Mouse (Mus musculus): ENCODE measurements around the gene Sfpq. TPM values are rescaled to one million over a fixed set of nuclear protein-coding genes. Genes with fewer than 3 reads are reported as not detected.

The Sfpq gene
- polyA plus RNA-seq, 1 experiment from 2014 or later = 160 TPM

DNA sequence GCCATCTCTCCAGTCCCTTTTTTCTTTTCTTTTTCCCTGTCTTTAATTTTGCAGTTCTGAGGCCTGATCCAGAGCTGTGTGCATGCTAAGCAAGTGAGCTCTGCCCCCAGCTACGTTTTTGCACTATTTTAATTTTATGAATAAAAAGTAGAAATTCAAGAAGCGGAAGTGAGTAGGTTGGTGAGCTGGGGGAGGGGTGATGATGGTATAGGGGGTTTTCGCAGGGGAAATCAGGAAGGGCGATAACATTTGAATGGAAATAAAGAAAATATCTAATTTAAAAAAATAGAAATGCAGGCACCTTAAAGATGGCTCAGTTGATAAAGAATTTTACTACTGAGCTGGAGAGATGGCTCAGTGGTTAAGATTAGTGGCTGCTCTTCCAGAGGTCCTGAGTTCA, 22.4 kb downstream of the Sfpq start:
- H3K9ac ChIP-seq (ENCODE audit: low read length) = no peak overlapping the region
- H3K4me1 ChIP-seq (ENCODE audit: control insufficient read depth, insufficient read depth, low read length) = no peaks in the 10 kb centered on the region
- no peak overlapping the region for H3K4me2 ChIP-seq
- ATAC-seq (ENCODE audit: low FRiP score) (no peak), DNase-seq (ENCODE audit: low spot score, missing footprints) (no peak)
- no peak overlapping the region for H3K4me3 ChIP-seq (ENCODE audit: low read depth, low read length)
- H3K36me3 ChIP-seq (ENCODE audit: control insufficient read depth, insufficient read depth, low read length) = peaks cover 2% of the 10 kb centered on the region; the same call in 1 of the 2 replicates
- H3K27ac ChIP-seq (ENCODE audit: low read depth, low read length) = no peak overlapping the region
- no peaks in the 10 kb centered on the region for H3K9me3 ChIP-seq (ENCODE audit: control insufficient read depth, low read length)
- WGBS = 86% methylated on average over 4 of the region's 4 CpGs
- no peaks in the 10 kb centered on the region for H3K27me3 ChIP-seq (ENCODE audit: control insufficient read depth, insufficient read depth, low read length)

DNA sequence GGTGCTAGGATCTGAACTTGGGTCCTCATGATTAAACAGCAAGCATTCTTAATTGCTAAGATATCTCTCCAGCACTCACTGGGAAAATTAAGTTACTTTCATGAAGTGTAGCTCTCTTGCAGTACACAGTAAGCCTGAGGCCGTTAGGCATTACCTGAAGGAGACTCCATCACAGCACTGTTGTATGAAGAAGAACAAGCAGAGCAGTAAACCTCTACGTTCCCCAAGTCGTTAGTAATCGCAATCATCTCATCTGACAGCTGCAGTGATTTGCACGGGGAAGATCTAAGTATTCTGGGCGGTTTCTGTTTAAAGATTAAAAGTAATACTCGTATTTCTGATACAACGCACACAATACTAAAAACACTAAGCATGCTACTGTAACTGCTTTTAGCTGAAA, 30.0 kb downstream of the Sfpq start:
- DNase-seq (ENCODE audit: low spot score, missing footprints) (peak; percentile 51), ATAC-seq (ENCODE audit: low FRiP score) (no peak)
- H3K4me2 ChIP-seq = no peak overlapping the region
- H3K27ac ChIP-seq (ENCODE audit: low read depth, low read length) = no peak overlapping the region
- no peaks in the 10 kb centered on the region for H3K9me3 ChIP-seq (ENCODE audit: control insufficient read depth, low read length)
- H3K27me3 ChIP-seq (ENCODE audit: control insufficient read depth, insufficient read depth, low read length) = no peaks in the 10 kb centered on the region
- no peak overlapping the region for H3K4me3 ChIP-seq (ENCODE audit: low read depth, low read length)
- no peaks in the 10 kb centered on the region for H3K4me1 ChIP-seq (ENCODE audit: control insufficient read depth, insufficient read depth, low read length)
- no peak overlapping the region for H3K9ac ChIP-seq (ENCODE audit: low read length)
- no peaks in the 10 kb centered on the region for H3K36me3 ChIP-seq (ENCODE audit: control insufficient read depth, insufficient read depth, low read length)
- WGBS = 91% methylated on average over 8 of the region's 8 CpGs

DNA sequence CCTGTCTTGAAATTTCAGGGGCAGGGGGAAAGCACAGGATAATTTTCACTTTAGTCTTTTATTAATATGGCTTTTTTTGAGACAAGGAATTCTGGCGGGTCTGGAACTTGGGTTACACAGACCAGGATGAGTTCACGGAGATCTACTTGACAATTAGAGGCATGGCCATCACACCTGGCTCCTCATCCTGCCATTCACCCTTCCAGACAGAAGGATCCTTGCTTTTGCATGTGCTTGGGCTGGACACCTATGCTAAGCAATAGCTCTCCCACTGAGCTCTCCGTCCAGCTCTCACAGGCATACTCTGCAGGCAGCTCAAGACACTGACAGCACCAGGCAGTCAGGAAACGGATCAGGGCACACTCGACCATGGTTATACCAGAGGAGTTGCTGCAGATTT, 31.9 kb downstream of the Sfpq start:
- no peak for ATAC-seq (ENCODE audit: low FRiP score)

DNA sequence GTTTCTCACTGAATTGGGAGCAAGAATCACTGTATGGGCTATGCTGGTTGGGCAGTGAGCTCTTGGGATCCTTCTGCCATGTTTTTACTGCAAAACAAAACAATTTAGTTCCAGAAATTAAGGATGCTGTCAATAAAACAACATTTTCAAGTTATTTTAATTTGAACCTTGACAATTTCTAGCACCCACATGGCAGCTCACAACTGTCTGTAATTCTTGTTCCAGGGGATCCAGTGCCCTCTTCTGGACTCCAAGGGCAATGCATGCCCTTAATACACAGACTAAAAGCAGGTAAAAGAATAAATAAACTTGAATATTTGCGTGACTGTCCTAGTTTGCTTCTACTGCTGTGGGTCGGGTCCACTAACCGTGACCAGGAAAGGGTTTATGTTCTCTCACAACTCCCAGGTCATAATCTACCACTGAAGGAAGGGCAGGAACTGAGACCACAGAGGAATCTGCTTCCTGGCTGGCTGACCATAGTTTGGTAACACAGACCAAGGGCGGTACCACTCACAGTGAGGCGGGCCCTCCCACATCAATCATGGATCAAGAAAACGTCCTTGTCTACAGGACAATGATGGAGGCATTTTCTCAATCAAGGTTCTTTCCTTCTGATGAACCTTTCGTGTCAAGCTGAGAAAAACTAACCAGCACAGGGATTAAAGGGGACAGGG, 33.5 kb downstream of the Sfpq start:
- Histone ChIP-seq H3K9me3 (ENCODE audit: control insufficient read depth, low read length) (no peaks in the 10 kb centered on the region), H3K4me1 (ENCODE audit: control insufficient read depth, insufficient read depth, low read length) (no peaks in the 10 kb centered on the region), H3K27me3 (ENCODE audit: control insufficient read depth, insufficient read depth, low read length) (no peaks in the 10 kb centered on the region), H3K4me3 (ENCODE audit: low read depth, low read length) (no peak overlapping the region), H3K4me2 (no peak overlapping the region), H3K27ac (ENCODE audit: low read depth, low read length) (no peak overlapping the region), H3K36me3 (ENCODE audit: control insufficient read depth, insufficient read depth, low read length) (peaks cover 7% of the 10 kb centered on the region; the same call in 1 of the 2 replicates), H3K9ac (ENCODE audit: low read length) (no peak overlapping the region)
- 83% methylated on average over 7 of the region's 7 CpGs for WGBS
- ATAC-seq (ENCODE audit: low FRiP score) = no peak
- DNase-seq (ENCODE audit: low spot score, missing footprints) = peak; percentile 72

More for the DNA sequence above, 31.9 kb downstream of the Sfpq start:
- peak; percentile 60 for DNase-seq (ENCODE audit: low spot score, missing footprints)
- H3K4me1 ChIP-seq (ENCODE audit: control insufficient read depth, insufficient read depth, low read length) = no peaks in the 10 kb centered on the region
- H3K9me3 ChIP-seq (ENCODE audit: control insufficient read depth, low read length) = no peaks in the 10 kb centered on the region
- H3K9ac ChIP-seq (ENCODE audit: low read length) = no peak overlapping the region
- no peak overlapping the region for H3K4me3 ChIP-seq (ENCODE audit: low read depth, low read length)
- no peak overlapping the region for H3K4me2 ChIP-seq
- H3K27ac ChIP-seq (ENCODE audit: low read depth, low read length) = no peak overlapping the region
- 0 out of 2 replicates have a peak, but pooled peaks cover under 1% of the 10 kb centered on the region for H3K36me3 ChIP-seq (ENCODE audit: control insufficient read depth, insufficient read depth, low read length)
- WGBS = 91% methylated on average over 5 of the region's 5 CpGs
- H3K27me3 ChIP-seq (ENCODE audit: control insufficient read depth, insufficient read depth, low read length) = no peaks in the 10 kb centered on the region

DNA sequence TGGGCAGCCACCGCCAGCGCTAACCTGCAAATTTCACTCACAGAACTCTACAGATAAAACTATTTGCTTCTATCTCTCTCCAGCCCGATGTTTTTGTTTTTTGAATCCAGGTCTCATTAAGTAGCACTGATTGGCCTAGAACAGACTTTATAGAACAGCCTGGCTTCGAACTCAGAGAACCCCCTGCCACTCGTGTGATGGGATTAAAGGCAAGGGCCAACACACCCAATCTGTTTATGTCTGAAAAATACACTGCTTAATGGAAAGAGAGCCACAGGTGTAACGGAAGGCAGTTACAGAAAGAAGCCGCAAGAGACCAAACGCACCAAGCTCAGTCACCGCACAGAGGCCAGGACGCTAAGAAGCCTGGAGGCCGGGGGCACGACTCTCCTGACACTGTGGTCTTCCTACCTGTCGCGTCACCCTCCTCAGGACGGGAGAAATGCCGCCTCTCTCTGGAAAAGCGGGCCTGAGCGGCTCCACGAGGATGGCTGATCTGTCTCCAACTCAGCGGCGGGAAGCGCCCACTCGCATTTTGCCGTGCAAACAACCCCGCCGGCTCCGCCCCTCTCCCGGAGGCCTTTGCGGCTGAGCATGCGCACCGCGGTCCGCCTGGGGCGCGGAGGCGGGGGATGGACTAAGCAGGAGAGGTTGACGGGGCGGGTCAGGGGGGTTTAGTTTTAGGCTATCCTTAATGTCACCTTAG, 39.6 kb downstream of the Sfpq start, which contains the start of gene Zmym1:
TSS of gene Zmym1 (minus strand) at position 568 of the 706 bp plus-strand sequence.
- no peak within 1 kb of the TSS for H3K27ac ChIP-seq (ENCODE audit: low read depth, low read length)
- no peaks in the 10 kb centered on the region for H3K9me3 ChIP-seq (ENCODE audit: control insufficient read depth, low read length)
- H3K4me1 ChIP-seq (ENCODE audit: control insufficient read depth, insufficient read depth, low read length) = no peaks in the 10 kb centered on the region
- no peaks in the 10 kb centered on the region for H3K27me3 ChIP-seq (ENCODE audit: control insufficient read depth, insufficient read depth, low read length)
- DNase-seq (ENCODE audit: low spot score, missing footprints) = peak; percentile 99
- H3K9ac ChIP-seq (ENCODE audit: low read length) = peak within 1 kb of the TSS; percentile 76
- H3K4me3 ChIP-seq (ENCODE audit: low read depth, low read length) = peak within 1 kb of the TSS; percentile 59
- peaks cover 8% of the 10 kb centered on the region; the same call in 1 of the 2 replicates for H3K36me3 ChIP-seq (ENCODE audit: control insufficient read depth, insufficient read depth, low read length)
- under 1% methylated on average over 37 of the region's 38 CpGs for WGBS
- ATAC-seq (ENCODE audit: low FRiP score) = peak; percentile 92
- peak within 1 kb of the TSS; percentile 75 for H3K4me2 ChIP-seq

DNA sequence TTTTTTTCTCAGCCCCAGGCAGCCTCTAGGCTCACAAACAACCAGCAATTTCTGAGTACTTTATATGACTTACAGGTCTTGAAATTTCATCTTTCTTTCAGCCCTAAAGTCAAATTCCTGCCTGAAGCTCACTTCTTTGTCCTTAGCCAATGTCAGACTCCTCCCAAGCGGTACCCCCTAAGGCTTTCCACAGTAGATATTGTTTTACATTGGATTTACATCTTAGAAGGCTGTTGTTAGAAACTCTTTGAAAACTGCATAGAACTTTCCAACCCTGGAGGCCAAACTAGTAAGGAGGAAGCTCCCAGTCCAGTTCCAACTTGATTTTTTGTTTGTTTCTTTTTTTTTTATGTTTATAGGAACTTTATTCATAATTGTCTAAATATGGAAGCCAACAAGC, 42.9 kb downstream of the Sfpq start:
- Histone ChIP-seq H3K4me2 (no peak overlapping the region), H3K27me3 (ENCODE audit: control insufficient read depth, insufficient read depth, low read length) (no peaks in the 10 kb centered on the region), H3K4me1 (ENCODE audit: control insufficient read depth, insufficient read depth, low read length) (no peaks in the 10 kb centered on the region), H3K9ac (ENCODE audit: low read length) (no peak overlapping the region), H3K4me3 (ENCODE audit: low read depth, low read length) (no peak overlapping the region), H3K27ac (ENCODE audit: low read depth, low read length) (no peak overlapping the region), H3K9me3 (ENCODE audit: control insufficient read depth, low read length) (no peaks in the 10 kb centered on the region), H3K36me3 (ENCODE audit: control insufficient read depth, insufficient read depth, low read length) (peaks cover 6% of the 10 kb centered on the region; the same call in 1 of the 2 replicates)
- no peak for DNase-seq (ENCODE audit: low spot score, missing footprints)
- ATAC-seq (ENCODE audit: low FRiP score) = no peak
- 49% methylated on average over 1 of the region's 1 CpGs for WGBS

DNA sequence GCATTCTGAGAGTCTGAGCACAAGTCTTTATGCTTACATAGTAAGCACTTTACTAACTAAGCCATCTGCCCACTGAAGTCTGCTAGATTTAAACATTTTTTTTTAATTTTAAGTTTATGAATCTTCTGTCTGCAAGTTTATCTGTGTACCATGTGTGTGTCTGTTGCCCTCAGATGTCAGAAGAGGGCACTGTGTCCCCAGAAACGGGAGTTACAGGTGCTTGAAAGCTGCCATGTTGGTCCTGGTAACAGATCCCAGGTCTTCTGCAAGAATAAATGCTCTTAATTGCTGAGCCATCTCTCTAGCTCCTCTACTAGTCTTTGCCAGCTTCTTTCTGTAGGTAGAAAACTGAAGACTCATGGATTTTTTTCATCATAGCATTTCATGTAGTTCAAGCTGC, 53.8 kb downstream of the Sfpq start:
- peaks cover 5% of the 10 kb centered on the region for H3K4me1 ChIP-seq (ENCODE audit: control insufficient read depth, insufficient read depth, low read length)
- WGBS = 61% methylated on average over 1 of the region's 1 CpGs
- ATAC-seq (ENCODE audit: low FRiP score) = no peak

DNA sequence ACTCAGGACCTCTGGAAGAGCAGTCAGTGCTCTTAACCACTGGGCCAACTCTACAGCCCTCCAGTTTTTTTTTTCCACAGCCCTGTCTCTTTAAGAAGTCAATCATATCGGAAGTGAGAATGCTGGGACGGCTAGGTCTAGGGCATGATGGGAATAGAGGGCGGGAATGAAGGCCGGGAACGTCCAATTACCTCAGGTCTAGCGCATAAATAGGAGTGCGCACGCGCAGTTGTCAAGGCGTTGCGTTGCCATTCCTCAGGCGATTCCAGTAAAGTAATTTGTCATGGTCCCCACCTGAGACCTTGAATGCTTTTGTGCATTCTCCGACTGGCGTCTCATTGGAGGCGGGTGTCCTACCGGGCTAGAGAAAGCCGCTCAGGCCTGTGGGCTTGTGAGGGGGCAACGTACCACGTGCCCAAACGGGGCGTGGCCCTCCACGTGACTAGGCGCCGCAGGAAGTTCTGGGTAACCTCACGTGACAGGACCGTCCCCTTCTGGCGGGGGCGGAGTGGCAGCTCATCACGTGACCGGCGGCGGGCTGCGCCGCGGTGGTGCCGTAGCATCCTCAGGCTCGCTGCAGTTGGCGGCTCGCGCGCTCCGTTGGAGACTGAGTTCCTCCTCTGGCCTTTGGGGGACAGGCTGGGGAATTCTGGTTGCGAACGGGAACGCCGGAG, 55.9 kb downstream of the Sfpq start, which contains the start of gene Zmym6:
TSS of gene Zmym6 (plus strand) at position 509 of the 674 bp plus-strand sequence.
- peak within 1 kb of the TSS; percentile 64; the same call in 1 of the 2 replicates for H3K27ac ChIP-seq (ENCODE audit: low read depth, low read length)
- H3K9me3 ChIP-seq (ENCODE audit: control insufficient read depth, low read length) = no peaks in the 10 kb centered on the region
- peak within 1 kb of the TSS; percentile 40 for H3K4me3 ChIP-seq (ENCODE audit: low read depth, low read length)
- peaks cover 5% of the 10 kb centered on the region for H3K4me1 ChIP-seq (ENCODE audit: control insufficient read depth, insufficient read depth, low read length)
- ATAC-seq (ENCODE audit: low FRiP score) (peak; percentile 97), DNase-seq (ENCODE audit: low spot score, missing footprints) (peak; percentile 100)
- under 1% methylated on average over 46 of the region's 46 CpGs for WGBS
- H3K9ac ChIP-seq (ENCODE audit: low read length) = peak within 1 kb of the TSS; percentile 69
- no peaks in the 10 kb centered on the region for H3K27me3 ChIP-seq (ENCODE audit: control insufficient read depth, insufficient read depth, low read length)
- peak within 1 kb of the TSS; percentile 63 for H3K4me2 ChIP-seq
- H3K36me3 ChIP-seq (ENCODE audit: control insufficient read depth, insufficient read depth, low read length) = no peaks in the 10 kb centered on the region

More for the DNA sequence above, 53.8 kb downstream of the Sfpq start:
- Histone ChIP-seq H3K27ac (ENCODE audit: low read depth, low read length) (no peak overlapping the region), H3K4me2 (no peak overlapping the region), H3K9ac (ENCODE audit: low read length) (no peak overlapping the region), H3K4me3 (ENCODE audit: low read depth, low read length) (no peak overlapping the region), H3K36me3 (ENCODE audit: control insufficient read depth, insufficient read depth, low read length) (no peaks in the 10 kb centered on the region), H3K27me3 (ENCODE audit: control insufficient read depth, insufficient read depth, low read length) (no peaks in the 10 kb centered on the region), H3K9me3 (ENCODE audit: control insufficient read depth, low read length) (no peaks in the 10 kb centered on the region)
- no peak for DNase-seq (ENCODE audit: low spot score, missing footprints)

Data from midbrain, embryonic 11.5 days (tissue).